Mouse (Mus musculus): ENCODE results near the gene Slk. TPM values are rescaled to one million over a fixed set of nuclear protein-coding genes. Genes with fewer than 3 reads are reported as not detected.

The Slk gene
- polyA plus RNA-seq, 1 experiment = 24.7 TPM

GRCm38 (mm10) chr19:47627450-47627849 lies 48.0 kb downstream of the Slk start:
- no peak for TF ChIP-seq GATA1 (IDR thresholded peaks at IDR 0.05; ENCODE audit: low read length)

GRCm38 (mm10) chr19:47629068-47629467 lies 49.6 kb downstream of the Slk start:
- no peak for TF ChIP-seq GATA1 (IDR thresholded peaks at IDR 0.05; ENCODE audit: low read length)

GRCm38 (mm10) chr19:47630381-47630780 lies 50.9 kb downstream of the Slk start:
- TF ChIP-seq GATA1 (IDR thresholded peaks at IDR 0.05; ENCODE audit: low read length) = no peak

GRCm38 (mm10) chr19:47631799-47632198 lies 52.3 kb downstream of the Slk start:
- TF ChIP-seq GATA1 (IDR thresholded peaks at IDR 0.05; ENCODE audit: low read length) = no peak

- no peak for TF ChIP-seq GATA1 (IDR thresholded peaks at IDR 0.05; ENCODE audit: low read length)
Measured at GRCm38 (mm10) chr19:47635380-47635779, 55.9 kb downstream of the Slk start.

- no peak for TF ChIP-seq GATA1 (IDR thresholded peaks at IDR 0.05; ENCODE audit: low read length)
Measured at GRCm38 (mm10) chr19:47643910-47644309, 64.4 kb downstream of the Slk start.

- TF ChIP-seq GATA1 (IDR thresholded peaks at IDR 0.05; ENCODE audit: low read length) = no peak
Measured at GRCm38 (mm10) chr19:47645583-47645982, 66.1 kb downstream of the Slk start.

GRCm38 (mm10) chr19:47646508-47647120 lies 67.1 kb downstream of the Slk start:
- TF ChIP-seq GATA1 (IDR thresholded peaks at IDR 0.05; ENCODE audit: low read length) = no peak

- TF ChIP-seq GATA1 (IDR thresholded peaks at IDR 0.05; ENCODE audit: low read length) = no peak
Measured at GRCm38 (mm10) chr19:47649071-47649470, 69.6 kb downstream of the Slk start.

- TF ChIP-seq GATA1 (IDR thresholded peaks at IDR 0.05; ENCODE audit: low read length) = no peak
Measured at GRCm38 (mm10) chr19:47650366-47651159, 71.1 kb downstream of the Slk start.

- TF ChIP-seq GATA1 (IDR thresholded peaks at IDR 0.05; ENCODE audit: low read length) = no peak
Measured at GRCm38 (mm10) chr19:47651160-47651480, 71.6 kb downstream of the Slk start.

GRCm38 (mm10) chr19:47652255-47652654 lies 72.8 kb downstream of the Slk start:
- no peak for TF ChIP-seq GATA1 (IDR thresholded peaks at IDR 0.05; ENCODE audit: low read length)

- TF ChIP-seq GATA1 (IDR thresholded peaks at IDR 0.05; ENCODE audit: low read length) = no peak
Measured at GRCm38 (mm10) chr19:47653173-47653572, 73.7 kb downstream of the Slk start.

GRCm38 (mm10) chr19:47654896-47655295 lies 75.4 kb downstream of the Slk start:
- TF ChIP-seq GATA1 (IDR thresholded peaks at IDR 0.05; ENCODE audit: low read length) = no peak

- TF ChIP-seq GATA1 (IDR thresholded peaks at IDR 0.05; ENCODE audit: low read length) = no peak
Measured at GRCm38 (mm10) chr19:47658914-47659535, 79.5 kb downstream of the Slk start.

- no peak for TF ChIP-seq GATA1 (IDR thresholded peaks at IDR 0.05; ENCODE audit: low read length)
Measured at GRCm38 (mm10) chr19:47659765-47660408, 80.4 kb downstream of the Slk start.
